Mouse (Mus musculus): ENCODE results near the gene Mgmt. TPM values are rescaled to one million over a fixed set of nuclear protein-coding genes. Genes with fewer than 3 reads are reported as not detected.
A peak's percentile ranks its signal among the peaks of the same experiment; 100 is the strongest.

The Mgmt gene
- total RNA-seq, 2 experiments from 2014 or later = 1.4 to 1.5 TPM

DNA sequence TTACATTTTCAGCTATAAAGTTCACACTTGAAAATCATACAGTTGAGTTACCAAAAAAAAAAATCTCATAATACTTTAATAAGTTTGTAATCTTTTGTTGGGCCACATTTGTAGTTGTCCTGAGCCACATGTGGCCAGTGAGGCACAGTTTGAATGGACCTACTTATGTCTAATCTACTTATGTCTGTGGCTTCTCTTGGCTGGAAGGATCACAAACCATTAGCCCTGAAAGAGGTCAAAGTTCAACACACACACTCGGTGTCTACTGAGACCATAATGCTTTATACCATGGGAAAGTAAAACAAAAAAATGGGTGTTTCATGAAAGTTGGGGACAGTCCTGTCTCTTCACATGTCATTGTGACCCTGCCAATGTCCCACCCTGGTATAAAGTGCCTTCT lies 3.1 kb downstream of the Mgmt start:
- no peak for DNase-seq
- intact Hi-C loops (cut with DNase I; ENCODE audit: low total_unique reads) = no loop called here

DNA sequence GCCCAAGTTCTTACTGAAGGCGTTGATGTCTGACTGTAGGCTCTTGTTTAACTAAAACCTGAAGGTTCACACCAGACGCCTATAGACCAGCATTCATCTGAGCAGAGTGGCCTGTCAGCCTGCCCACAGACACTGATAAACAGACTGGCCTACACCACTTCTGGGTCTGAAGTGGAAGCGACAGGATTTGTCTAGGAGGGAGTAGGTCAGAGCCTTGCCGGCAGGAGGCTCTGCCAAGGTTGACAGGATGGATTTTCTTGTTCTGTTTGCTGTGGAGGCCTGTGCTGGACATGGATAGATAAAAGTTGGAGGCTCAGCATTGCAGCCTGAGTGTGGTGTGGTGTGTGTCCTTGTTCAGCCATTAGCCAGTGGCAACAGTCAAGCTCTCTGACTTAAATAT lies 3.6 kb downstream of the Mgmt start:
- DNase-seq = no peak
- intact Hi-C loops (cut with DNase I; ENCODE audit: low total_unique reads) = no loop called here

DNA sequence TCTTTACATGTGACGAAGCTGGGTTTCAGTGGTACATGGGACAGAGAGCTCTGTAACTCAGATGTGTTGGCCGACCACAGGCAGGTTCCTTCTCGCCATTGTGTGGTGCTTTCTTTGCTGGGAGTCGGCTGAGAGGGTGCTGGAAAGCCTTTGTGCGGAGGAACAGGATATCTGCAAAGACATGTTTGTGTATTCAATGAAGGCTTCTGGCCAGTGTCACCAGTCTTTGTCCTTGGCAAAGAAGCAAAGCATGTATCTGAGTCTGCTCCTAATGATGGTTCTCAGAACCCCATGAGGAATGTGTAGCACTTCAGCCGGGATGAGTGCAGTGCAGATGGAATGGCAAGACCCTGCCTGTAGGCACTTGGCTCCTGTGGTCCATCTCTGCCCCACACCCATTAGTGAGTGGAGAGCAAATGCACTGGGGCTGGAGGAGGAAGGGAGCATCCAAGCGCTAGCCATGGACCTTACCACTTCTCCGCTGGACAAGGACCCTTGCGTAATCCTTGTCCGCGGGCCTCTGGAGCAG lies 14.3 kb downstream of the Mgmt start:
- intact Hi-C loops (cut with DNase I; ENCODE audit: low total_unique reads) = no loop called here
- DNase-seq = no peak

DNA sequence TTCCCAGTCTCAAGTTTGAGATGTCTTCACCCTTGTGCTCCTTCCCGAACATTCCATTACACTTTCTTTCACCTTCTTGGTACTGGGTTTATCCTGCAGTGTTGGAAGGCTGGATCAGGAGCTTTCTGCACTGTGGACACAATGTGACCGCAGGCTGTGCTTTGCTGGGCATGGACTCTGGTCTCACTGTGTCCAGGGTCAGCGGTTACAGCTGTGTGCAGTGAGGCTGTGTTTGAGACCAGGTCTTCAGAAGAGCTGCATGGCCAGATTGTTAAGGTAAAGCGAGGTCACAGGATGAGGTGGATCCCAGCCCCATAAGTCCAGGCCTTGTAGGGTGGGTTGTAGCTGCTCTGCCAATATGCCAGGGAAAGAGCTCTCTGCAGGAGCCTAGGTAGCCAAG lies 18.5 kb downstream of the Mgmt start:
- intact Hi-C loops (cut with DNase I; ENCODE audit: low total_unique reads) = no loop called here
- DNase-seq = no peak

DNA sequence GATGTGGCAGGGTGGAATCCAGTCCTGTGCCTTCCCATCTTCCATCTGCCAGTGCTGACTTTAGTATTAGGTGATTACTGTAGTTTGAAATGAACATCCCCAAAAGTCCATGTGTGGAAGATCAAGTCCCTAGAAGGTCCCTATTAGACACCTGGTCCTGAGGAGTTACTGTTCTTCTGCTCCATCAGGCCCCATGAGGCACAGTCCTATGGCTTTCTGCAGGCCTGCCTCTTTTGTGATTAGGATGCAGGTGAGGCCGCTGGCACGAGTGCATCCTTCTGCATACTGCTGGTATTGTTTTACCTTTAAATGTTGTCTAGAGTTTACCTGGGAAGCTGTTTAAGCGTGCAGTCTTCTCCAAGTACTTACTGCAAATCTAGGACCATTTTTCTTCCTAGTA lies 21.6 kb downstream of the Mgmt start:
- intact Hi-C loops (cut with DNase I; ENCODE audit: low total_unique reads) = no loop called here
- no peak for DNase-seq

DNA sequence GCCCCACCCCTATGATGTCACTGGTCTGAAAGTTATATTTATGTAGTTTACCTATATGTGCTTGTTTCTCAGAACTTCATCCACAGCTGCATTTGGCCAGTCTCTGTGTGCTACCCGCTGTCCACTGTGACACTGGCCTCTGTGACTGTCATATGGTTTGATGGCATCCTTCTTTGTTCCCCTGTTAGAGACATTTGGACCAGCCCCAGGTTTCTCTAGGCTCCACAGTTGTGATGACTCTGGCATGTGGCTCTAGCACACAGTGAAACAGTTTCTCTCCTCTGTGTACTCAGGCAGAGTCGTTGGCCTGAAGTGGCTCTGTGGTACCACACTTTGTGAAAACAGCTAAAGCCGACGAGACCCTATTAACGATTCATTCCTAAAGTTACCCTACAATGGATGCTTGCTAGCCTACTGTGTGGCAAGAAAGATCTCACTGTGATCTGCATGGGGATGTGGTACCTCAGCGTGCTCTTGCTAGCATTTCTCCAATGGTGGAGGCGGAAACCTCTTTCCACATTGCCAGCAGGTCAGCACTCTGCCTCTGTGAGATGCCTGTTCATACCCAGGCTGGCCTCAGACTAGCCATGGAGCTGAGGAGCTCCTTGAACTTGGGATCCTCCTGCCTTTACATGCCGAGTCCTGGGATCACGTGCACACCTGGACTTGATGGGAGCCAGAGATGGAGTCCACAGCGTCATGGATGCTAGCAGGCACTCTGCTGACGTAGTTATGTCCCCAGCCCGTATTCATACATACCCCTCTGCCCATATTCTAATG lies 26.8 kb downstream of the Mgmt start:
- intact Hi-C loops (cut with DNase I; ENCODE audit: low total_unique reads) = no loop called here

DNA sequence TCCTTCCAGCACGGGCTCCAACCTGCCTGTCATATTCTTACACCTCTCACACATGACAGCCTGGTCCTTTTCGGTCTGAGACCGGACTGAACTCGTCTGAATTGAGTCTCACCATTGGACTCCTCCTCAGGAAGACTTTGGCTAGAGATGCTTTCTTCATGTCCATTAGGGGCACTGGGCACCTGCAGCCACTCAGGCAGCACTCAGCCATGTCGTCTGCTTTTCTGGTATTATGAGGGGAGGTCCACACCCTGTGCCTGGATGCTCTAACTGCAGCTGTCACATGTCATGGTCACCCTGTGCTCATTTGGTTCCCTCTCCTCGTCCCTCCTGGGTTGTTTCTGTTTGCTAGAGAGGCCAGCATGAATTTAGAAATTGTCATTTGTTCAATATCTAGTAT lies 27.8 kb downstream of the Mgmt start:
- intact Hi-C loops (cut with DNase I; ENCODE audit: low total_unique reads) = no loop called here
- DNase-seq = no peak

More for the DNA sequence above, 26.8 kb downstream of the Mgmt start:
- no peak for DNase-seq

DNA sequence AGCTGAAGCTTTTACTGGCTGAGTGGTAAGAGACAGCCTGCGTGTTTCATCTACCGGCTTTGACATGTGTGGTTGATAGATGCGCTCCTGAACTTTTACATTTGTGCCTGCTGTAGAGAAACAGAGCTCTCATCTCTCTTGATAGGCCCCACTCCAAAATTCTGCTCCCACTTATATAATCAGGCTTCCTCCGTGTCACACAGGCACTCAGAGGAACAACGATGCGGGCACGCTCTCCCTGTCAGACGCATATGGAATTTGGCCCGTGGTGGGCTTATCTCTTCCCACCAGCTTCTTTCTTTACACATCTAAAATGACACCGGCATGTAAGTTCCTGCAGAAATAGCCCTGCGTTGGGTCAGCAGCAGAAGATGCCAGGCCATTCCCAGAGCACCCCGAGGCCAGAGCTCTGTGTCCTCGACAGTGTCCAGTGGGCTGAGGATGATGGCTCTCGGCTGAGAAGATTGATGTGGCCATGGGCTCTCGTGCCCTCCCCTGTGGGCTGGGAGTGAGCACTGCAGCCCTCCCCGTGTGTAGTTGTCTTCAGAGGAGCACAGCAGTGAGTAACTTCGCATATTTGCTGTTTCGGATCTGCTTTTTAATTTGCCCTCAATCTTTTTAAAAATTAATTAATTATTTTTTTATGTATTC lies 30.3 kb downstream of the Mgmt start:
- DNase-seq = no peak
- intact Hi-C loops (cut with DNase I; ENCODE audit: low total_unique reads) = no loop called here

DNA sequence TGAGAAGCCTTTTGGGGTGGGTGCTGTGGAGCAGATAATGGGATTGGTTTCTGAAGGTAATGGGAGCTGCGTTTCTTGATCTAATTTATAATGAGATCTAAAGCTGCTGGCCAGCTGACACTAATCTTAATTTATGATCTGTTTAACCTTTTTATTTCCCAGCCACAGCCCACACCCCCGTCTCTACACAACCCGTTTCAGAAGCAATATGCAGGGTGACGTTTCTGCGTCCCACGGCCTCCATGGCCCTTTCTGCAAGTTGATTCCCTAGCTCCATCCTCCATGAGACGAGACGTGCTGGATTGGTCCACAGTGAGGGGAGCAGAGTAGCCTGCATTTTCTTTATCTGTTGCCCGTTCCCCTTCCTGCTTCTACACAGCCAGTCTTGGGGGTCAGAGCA lies 31.8 kb downstream of the Mgmt start:
- no peak for DNase-seq
- intact Hi-C loops (cut with DNase I; ENCODE audit: low total_unique reads) = no loop called here

DNA sequence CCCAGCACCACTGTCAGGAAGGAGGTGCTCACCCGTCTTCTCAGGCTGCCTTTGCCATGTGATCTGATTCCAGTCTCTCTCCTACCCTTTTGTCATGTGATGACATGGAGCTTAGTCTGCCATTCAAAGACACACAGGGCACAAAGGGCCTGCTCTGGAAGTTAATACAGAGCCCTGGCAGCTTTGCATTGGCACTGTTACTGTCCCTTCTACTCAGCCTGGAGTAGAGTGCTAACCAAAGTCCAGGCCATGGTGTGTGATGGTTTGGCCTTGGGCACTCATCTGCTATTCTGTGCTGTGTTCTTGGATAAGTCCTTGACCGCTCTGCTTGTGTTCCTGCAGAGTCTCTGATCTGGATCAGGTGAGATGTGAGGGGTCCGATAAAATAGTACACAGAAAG lies 36.0 kb downstream of the Mgmt start:
- intact Hi-C loops (cut with DNase I; ENCODE audit: low total_unique reads) = no loop called here

DNA sequence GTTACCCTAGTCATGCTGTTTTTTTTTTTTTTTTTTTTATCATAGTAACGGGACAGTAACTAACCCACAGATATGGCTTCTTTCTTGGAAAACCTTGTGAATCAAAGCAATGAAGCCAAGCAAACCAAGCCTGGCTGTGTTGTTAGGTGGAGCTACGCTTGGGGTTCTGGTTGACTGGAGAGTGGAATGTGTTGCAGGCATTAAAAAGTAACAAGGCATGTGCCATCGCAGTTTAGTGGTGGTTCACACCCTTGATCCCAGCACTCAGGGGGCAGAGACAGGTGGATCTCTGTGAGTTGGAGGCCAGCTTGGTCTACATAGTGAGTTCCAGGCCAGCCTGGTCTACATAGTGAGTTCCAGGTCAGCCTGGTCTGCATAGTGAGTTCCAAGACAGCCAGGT lies 39.0 kb downstream of the Mgmt start:
- no peak for DNase-seq
- intact Hi-C loops (cut with DNase I; ENCODE audit: low total_unique reads) = no loop called here

More for the DNA sequence above, 36.0 kb downstream of the Mgmt start:
- no peak for DNase-seq

DNA sequence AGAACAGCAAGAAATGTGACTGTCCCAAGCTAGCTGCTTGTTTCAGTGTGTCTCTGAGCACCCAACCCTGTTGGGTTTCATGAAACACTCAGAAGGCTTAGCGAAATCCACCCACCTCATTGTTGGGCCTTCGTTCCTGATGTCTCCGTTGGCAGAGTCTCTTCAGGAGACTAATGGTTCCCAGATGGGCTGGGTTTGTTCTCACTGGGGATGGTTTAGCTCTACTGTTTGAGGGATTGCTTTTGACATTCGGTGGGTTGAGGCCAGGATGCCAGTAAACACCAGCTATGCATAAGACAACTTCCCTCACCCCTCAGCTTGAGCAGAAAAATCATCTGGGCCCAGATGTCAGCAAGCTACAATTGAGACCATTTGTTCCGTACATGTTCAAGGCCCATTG lies 39.9 kb downstream of the Mgmt start:
- intact Hi-C loops (cut with DNase I; ENCODE audit: low total_unique reads) = no loop called here
- no peak for DNase-seq

DNA sequence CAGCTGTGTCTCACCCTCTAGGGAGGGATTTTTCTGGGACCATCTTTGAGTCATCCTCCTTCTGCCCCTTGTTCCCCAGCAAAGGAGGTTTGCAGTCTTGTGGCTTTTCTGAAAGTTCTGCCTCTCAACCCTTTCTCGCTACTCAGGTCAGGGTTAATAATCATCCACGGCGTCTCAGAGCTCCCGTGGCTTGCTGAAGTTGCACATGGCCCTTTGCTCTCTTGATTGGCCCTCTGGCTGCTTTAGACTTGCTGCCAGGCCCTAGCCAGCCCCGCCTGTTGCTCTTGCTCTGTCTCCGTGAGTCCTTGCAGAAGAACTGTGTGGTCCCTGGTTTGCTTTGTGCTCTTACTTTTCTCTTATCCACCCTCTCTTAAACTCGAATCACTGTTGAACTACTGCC lies 40.4 kb downstream of the Mgmt start:
- DNase-seq = no peak
- intact Hi-C loops (cut with DNase I; ENCODE audit: low total_unique reads) = no loop called here

DNA sequence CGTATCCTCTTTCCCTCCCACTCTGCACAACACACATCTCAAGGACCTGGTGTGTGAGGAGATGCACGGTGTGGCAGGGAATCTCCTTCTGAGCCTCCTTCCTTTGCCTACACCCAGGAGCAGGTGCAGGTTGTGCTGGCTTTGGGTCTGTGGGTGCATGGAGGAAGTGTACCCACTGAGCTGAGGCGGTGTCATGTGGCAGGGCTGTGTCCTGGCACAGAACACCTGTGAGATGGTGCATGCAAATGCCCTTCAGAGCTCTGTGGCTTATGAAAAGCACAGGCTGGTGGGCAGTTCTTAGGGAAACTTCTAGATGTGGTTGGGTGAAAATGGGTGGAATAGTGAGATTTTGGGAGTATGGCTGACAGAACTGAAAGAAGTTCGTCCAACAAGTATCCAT lies 44.0 kb downstream of the Mgmt start:
- intact Hi-C loops (cut with DNase I; ENCODE audit: low total_unique reads) = no loop called here
- DNase-seq = no peak

DNA sequence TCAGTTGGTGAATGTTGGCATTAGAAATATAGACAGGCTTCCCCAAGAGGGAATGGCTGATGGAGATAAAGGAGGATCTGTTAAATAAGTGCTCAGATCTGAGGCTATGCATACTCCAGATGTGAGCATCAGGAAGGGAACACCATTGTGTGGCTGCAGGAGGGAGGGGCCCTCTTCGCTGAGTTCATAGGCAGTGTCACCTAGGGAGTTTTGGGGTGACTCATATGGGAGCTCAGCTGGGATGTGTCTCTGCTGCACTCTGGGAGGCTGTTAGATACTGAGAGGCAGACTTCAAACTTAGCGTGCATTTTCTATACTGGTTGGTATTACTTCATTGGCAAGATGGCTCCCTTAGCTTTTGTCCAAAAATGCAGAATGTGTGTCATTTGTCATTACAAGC lies 48.0 kb downstream of the Mgmt start:
- intact Hi-C loops (cut with DNase I; ENCODE audit: low total_unique reads) = no loop called here
- DNase-seq = no peak

DNA sequence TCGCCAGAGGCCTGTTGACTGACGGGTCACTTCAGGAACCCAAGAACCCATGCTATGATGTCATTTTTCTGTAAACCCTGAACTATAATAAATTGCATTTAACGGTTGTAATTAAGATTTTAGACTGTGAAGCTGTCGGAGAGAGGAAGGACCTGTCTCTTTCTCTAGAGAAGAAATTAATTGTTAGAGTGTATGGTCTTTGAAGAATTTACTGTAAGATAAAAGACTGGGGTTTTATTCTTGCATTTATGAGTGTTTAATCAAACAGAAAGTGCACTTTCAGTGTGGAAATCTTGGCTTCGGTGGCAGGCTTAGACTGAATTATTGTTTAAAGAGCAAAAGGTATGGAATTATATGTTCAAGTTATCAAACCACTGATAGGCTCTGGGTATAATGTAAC lies 49.5 kb downstream of the Mgmt start:
- intact Hi-C loops (cut with DNase I; ENCODE audit: low total_unique reads) = no loop called here
- no peak for DNase-seq

DNA sequence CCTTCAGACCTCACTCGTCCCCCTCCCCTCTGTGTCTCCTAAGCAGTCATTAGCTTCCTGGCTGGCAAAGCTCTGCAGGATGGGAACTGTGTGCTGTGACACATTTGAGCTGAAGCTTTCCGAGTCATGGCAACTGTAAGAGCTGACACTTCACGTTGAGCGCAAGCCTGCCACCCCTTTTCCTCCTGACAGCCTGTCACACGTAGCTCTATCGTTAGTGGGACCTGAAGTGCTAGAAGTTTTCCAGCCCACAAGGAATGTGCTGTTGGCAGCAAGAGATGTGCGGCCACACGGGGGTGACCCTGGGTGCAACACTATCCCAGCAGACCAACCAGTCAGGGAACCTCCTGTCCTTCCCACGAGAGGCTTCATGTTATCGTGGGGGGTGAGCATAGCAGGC lies 51.3 kb downstream of the Mgmt start:
- DNase-seq = no peak
- intact Hi-C loops (cut with DNase I; ENCODE audit: low total_unique reads) = no loop called here

DNA sequence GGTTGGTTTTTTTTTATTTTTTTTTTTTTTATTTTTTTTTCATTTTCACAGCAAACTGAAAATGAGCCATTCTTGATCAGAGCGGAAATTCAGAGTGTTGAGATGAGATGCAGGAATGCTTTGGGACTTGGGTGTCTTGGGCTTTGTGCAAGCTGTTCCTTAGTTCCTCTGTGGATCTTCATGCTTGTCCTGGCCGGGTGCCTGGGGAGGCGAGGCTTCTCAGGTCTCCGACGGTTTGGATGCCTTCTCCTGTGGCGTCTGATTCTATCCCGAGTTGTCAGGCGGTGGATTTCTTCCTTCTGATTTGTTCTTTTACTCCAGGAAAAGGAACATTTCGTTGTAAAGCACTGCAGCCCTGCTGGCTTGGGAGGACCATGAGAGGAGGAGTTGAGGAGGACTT lies 51.7 kb downstream of the Mgmt start:
- intact Hi-C loops (cut with DNase I; ENCODE audit: low total_unique reads) = no loop called here
- DNase-seq = peak; percentile 41

DNA sequence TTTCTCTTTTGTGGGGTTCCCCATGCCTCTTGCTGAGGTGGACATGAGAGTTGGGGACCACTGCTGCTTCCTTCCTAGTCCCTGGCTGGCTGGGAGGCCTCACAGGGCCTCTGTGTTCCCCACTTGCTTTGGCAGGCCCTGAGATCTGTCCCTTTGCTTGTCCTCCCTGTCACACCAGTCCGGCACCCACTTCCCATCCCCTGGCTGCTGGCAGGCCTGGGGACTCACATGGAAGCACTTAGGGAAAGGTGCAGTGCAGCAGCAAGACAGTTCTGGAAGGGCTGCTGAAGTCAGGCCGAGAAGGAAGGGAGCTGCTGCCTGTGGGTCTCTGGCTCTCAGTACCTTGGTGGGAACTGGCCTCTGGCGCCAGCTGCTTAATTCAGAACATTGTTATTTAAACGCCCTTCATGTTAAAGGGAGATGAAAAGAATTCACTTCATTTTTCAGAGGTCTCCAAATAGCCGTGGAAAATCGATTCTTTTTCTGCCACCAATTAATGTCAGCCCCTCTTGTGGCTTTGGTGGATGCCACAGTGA lies 53.9 kb downstream of the Mgmt start:
- intact Hi-C loops (cut with DNase I; ENCODE audit: low total_unique reads) = no loop called here
- DNase-seq = no peak

DNA sequence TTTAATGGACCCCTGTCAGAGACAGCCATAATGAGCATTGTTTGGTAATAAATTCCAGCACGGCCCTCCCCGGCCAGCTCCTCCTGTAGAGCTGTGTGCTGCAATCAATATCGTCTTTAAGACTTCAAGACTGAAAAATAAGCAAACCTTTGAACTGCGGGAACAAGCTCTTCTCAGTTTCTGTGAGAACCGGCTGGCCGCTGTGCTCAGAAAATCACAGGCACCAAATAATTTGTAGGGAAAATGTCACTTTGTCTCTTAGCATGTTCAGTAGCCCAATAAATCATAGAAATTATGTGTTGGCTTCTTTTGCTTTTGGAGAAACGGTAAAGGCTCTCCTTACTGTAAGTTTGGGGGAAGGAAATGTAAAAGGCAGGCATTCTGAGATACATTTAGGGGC lies 58.2 kb downstream of the Mgmt start:
- DNase-seq = no peak
- intact Hi-C loops (cut with DNase I; ENCODE audit: low total_unique reads) = no loop called here

DNA sequence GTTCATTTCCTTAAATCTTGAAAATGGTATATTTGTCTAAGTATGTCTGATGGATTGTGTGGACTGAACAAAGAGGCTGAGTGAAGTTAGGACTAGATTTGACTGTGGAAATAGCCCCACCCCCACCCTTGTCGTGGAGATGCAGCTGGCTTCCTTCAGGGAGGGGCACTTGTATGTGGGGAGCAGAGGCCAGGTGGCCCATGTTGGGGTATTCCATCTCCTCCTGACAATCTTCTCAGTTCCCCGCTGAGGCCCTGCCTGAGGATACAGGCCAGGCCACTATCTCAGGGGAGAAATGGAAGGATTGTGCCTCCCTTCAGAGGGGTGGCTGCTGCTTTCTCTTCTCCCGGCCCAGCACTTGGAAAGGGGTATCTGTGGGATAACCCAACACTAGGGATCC lies 58.8 kb downstream of the Mgmt start:
- intact Hi-C loops (cut with DNase I; ENCODE audit: low total_unique reads) = no loop called here

More for the DNA sequence above, 58.8 kb downstream of the Mgmt start:
- no peak for DNase-seq
